Mouse (Mus musculus) retina, embryonic 14.5 days (tissue): ENCODE data around the gene Med23.
A peak's percentile ranks its signal among the peaks of the same experiment; 100 is the strongest.

Source experiments
- DNase-seq: peaks from one replicate; pipeline ENCODE4 v3.0.0-alpha.2; 2015; ENCODE audit warnings: low spot score

Med23 gene

DNA sequence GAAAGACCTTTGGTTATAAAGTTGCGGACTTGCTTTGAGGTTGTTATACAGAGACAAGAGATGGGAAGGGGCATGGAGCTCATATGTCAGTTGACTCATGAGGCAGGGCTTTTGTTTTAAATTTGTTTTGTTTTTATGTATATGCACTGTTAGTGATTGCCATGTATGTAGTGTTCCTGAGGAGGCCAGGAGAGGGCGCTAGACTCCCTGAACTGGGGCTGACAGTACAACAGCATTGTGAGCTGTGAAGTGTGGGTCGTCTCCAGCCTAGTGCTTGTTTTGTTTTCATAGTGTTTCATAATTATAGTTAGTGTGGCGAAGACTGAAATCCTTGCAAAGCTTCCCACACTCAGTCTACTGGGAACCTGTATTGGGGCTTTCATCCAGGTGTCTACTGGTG, 3.8 kb downstream of the Med23 start:
- DNase-seq: peak; percentile 29

DNA sequence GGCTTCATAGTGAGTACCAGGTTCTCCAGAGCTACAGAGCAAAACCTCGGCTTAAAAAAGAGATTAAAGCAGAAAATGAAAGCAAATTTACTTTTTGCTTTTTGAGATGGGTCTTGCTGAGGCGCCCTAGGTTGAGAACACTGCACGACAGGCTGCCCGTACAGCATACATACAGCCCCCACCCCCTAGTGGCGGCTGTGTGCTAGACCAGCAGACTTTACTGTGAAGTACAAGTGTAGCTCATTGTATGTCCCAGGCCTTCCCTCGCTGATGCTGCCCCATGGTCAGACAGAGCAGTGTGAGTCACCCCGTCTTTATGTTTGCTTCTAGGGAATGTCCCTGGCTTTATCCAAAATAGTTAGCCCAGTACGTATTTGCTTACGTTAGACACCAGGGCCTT, 16.2 kb downstream of the Med23 start:
- DNase-seq: peak; percentile 54

DNA sequence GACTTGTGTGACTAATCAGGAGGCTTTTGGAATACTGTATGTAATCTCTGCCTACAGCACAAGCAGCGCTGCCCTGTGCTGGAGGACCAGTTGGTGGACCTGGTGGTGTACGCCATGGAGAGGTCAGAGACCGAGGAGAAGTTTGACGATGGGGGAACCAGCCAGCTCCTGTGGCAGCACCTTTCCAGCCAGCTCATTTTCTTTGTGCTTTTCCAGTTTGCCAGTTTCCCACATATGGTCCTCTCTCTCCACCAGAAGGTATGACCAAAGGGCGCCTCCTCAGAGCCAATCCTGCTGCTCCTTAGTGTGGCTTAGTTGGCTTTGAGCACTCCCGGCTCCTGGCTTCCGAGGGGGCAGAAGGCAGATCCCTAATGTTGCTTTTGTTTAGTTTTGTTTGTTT, 18.6 kb downstream of the Med23 start:
- DNase-seq: no peak

DNA sequence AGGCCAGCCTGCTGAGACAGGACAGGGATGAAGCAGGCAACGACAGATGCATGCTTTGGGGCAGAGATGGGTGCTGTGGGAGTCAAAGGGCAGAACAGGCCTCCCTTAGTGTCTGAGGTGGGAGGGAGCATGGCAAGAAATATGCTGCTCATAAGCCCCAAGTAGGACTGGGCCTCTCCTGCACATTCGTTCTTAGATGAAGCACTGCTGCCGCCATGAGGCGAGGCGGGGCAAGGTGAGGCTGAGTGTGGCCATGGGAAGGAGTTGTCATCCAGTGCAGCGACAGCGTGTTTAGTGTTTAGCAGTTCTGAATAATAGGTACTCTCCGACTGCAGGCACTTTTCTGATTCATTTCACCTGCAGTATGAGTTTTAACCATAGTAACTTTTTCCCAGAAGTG, 26.1 kb downstream of the Med23 start:
- peak; percentile 17 for DNase-seq

DNA sequence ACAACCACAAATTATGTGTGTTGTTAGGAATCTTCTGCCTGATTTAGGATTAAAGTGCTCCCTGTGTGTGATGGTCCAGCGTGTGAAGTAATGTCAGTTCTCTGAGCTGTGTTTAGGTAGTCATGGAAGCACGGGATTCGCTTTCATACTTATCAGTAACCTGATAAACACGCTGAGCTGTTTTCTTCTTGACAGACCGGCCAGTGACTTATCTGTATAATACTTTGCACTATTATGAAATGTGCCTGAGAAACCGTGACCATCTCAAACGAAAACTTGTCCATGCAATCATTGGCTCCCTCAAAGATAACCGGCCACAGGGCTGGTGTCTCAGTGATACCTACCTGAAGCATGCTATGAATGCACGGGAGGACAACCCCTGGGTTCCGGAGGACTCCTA, 35.8 kb downstream of the Med23 start:
- no peak for DNase-seq

DNA sequence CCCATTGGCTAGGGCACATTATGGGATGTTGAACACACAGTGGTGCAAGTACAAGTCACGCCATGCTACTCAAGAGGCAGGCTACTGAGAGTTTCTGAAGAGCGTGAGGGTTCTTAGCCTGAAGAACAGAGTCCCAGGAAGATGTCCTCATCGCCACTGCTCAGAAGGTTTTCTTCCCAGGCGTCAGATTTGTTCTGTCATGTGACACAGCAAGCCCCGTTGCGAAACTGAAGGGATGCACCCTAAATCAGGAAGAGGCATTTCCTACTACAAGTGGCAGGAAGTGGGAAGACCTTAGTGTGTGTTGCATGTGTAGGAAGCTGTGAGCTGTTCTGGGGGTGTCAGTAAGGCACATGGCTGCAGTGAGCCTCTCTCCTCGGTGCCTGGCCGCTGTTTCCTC, 41.4 kb downstream of the Med23 start:
- no peak for DNase-seq

DNA sequence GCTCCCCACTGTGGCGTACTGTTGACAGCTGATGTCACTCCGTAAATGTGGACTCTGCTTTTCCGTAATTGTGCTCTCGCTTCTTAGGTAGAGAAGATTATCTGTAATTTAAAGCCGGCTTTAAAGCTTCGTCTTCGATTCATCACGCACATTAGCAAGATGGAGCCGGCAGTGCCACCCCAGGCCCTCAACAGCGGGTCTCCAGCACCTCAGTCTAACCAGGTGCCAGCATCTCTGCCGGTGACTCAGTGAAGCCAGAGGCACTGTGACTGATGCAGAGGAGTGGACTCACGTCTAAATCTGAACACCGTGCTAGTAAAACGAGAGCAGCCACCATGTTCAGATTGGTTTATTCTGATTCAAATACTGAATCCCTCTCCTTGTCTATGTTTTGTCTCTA, 42.8 kb downstream of the Med23 start:
- no peak for DNase-seq

DNA sequence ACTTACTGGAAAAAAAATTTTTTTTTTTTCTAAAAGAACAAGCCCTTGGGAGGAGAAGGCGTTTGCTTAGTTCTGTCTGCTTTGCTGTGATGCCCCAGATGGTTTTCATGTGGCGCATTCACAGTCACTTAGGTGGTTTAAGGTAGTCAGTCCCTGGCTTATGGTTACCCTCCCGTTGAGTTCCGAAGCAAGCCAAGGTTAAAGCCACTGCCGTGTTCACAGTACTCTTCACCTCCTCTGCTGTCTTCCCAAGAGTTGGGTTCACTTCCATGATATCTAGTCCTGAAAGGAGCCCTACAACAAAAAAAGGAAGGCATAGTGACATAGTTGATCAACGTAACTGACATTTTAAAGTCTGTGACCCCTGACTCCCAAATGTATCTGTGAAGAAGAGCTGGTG, 45.7 kb downstream of the Med23 start:
- DNase-seq: no peak

DNA sequence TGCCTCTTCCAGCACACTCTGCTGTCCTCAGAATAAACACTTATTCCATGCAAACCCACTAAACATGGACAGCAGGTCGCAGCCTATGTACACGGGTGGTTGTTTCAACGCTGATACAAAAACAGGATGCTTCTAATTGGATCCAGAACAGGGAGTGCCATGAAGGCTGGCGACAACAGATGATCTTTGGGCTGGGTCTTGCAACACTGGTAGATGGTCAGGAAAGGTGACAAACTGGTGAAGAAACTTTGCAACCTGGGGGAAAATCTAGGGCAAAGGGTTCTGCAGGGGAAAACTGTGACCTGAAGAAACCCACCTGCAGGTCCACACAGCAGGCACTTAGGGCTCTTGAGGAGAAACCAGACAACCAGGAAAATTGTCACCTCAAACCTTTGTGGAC, 53.2 kb downstream of the Med23 start:
- no peak for DNase-seq

DNA sequence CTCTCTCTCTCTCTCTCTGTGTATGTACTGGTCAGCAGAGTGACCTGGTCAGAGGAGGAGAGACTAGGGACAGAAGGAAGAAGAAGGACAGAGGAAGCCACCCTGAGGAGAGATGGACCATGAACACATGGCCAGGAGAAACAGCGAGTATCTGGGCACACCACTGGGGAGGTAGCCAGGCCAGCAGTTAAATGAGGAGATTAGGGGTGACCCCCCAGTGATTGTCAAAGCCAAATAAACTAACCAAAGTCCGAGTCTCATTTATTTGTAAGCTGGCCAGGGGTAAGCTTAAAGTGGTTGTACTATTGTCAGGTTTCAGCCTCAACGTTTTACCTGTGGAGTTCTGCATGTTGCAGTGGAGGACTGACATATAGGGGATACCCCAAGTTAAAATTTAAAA, 54.5 kb downstream of the Med23 start:
- DNase-seq: no peak

DNA sequence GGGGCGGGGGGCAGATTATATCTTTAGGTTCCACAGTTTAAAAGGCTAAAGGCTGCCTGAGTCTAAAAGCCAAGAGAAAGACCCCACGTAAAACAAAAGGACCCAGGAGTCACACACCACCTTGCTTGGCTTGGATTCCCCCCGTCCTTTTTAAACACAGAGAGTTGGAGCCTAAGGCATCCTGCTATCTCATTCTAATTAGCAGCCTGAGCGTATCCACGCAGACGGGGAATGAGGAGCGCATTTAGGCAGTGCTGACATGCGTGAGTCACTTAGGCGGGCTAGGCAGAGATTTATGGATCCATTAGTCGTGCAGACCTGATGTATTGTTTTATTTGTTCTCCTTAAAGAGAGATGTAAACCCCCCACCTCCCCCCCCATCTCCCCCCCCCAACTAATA, 56.6 kb downstream of the Med23 start:
- DNase-seq: no peak

DNA sequence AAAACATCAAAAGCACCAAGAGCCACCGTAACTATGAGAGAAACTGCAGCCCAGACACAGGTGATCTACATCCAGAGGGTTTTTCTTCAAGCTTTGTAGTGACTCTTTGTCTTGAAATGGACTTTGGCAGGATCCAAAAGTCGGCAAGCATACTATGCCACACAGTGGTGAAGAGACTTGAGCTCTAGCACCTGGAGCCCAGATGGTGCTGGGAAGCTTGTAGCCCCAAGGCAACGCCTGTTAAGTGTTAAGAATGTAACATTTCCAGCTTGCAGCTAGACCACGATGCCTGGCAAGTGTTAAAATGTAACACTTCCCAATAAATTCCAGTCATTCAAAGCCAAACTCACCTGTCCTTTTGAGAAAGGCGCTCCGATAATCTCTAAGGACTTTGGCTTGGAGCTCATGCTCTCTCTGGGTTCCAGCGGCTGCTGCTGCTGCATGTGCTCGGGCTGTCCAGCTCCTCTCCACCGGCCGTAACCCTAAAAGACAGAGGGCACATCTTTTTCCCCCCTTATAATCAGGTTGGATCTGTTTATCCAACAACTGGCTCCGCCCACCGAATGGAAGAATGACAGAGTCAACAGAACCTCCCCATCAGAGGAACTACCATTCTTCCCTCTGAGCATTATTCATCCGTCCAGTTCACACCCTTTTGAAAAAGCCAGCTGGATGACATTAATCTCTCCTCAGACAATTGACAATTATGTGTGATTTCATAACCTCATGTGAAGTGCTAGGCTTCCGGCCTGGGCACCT, 57.4 kb downstream of the Med23 start, which contains the start of gene Arg1:
Gene Arg1 (minus strand): TSS at position 523 of the 759 bp plus-strand sequence.
- peak; percentile 53 for DNase-seq

DNA sequence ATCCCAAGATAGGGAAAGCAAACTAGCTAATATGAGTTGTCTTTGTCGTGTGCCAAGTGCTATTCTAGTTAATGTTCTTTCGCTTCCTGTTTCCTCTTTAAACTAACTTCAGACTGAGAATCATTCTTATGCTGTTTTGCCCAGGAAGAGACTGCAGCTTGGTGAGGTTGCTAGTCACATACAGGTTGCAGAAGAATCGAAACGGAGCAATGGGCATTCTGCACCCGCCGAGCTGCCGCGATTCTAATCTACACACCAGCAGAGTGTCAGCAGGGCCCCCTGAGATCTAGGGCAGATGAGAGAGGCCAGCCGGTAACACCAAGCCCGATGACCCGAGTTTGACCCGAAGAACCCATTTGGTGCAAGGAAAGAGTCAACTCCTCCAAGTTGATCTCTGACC, 58.3 kb downstream of the Med23 start:
- DNase-seq: peak; percentile 64

DNA sequence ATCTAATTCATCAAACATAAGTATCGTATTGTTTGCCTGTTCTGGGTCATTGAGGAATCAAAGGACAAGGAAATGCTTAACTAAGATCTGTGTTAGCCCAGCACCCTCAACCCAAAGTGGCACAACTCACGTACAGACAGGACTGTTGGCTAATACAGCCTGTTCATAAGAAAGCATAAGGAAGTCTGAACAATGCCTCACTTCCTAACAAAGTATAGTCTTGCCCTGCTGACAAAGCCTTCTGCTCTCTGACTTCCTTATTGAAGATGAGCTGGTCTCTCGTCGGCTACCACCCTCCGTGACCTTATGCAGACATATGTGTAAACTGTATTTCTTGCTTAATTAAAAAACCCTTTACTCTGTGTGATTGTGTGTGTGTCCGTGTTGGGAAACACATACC, 60.4 kb downstream of the Med23 start:
- no peak for DNase-seq

DNA sequence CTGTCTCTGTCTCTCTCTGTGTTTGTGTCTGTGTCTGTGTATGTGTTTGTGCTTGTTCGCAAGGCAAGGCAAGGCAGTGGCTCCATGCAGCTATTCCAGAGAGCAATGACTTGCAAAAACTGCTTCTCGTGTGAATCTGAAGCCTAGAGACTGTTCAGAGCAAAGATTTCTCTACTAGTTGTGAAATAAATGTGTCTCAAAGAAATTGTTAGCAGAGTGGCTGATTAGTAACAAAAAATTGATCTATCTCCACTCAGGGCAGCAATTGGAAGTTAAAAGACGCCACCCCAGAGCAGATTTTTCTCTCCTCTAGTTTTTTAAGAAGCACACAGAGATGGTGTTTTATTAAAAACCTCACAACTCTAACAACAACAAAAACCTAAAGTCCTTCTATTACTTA, 78.1 kb downstream of the Med23 start:
- no peak for DNase-seq

DNA sequence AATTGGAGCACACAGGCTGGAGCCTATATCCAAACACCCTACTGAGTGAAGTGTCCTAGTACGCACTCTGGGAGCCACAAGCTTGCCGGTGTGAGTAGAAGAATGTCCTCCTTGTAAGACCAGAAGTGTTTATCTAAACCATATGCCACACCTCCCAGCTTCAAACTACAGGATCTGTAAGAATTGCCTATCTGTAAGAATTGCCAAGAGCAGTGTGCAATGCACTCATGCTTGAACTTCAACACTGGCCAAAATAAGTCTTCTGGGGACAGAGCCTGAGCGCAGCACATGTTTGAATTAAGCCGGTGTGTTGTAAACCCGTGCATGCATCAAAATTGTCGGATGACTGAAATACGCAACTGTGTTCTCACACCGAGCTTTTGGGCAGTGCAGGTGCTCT, 78.5 kb downstream of the Med23 start:
- no peak for DNase-seq

DNA sequence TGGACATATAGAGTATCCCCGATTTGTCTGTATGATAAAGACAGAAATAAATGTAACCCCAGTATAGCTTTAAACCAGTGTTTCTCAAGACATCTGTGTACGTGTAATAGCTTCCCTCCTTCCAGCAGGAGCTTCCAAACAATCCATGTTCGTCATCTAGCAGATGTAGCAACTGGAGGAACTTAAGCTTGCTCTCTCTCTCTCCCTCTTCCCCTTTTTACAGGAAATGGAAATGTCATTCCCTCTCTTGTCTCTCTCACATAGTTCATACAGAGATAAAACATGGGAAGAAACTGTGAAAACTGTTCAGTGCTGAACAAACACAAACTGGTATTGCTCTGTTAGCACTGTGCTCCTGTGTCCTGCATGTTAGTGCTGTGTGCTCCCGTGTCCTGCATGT, 80.4 kb downstream of the Med23 start:
- no peak for DNase-seq

DNA sequence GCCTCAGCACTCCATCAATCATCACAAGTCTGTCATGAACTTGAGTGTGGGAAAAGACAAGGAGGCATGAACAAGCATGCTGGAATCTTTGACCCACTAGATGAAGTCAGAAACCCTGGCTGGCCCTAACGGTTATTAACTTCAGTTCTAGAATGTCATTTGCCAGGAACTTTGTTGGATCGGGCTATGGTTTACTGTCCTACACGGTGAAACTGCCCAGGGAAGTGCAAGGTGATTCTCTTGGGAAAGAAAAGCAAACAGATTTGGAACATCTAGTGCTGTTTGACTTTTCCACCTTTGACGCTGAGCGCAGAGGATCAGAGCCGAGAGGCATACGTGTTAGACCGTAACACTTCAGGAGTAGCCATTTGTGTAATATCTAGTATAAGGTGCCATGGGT, 81.8 kb downstream of the Med23 start:
- DNase-seq: no peak

DNA sequence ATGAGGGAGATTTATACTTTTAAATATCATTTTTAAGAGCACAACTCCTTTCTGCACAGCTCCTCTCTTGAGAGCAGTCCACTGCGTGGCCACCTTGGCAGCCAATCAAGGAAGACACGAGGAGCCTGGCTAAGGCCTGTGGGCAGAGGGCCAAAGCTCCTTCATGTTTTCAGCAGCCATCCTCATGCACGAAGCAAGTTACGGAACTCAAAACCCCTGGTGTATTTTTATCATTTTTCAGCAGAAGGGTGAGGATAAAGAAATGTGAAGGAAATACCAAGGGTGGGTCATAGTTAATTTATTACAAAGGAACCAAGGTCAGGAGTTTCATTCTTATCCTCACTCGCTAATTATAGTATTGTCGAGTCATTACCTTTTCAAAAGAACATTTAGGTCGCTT, 82.8 kb downstream of the Med23 start:
- DNase-seq: no peak

DNA sequence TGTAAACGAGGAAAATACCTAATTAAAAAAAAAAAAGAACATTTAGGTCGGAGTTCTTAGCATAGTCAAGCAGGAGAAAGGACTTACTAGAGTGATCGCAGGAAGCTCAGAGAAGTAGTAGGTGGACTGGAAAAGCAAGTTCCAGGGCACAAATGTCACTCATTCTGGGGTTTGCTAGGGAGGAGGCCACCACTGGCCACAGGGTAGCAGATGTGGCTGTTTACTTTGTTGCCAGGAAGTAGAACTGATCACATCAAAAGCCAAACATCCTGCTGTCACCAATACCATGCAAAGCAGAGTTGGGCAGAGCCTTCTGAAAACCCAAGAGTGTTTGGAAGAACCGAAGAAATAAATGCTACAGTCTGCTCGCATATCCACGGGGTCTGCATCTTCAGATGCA, 84.1 kb downstream of the Med23 start:
- DNase-seq: no peak

DNA sequence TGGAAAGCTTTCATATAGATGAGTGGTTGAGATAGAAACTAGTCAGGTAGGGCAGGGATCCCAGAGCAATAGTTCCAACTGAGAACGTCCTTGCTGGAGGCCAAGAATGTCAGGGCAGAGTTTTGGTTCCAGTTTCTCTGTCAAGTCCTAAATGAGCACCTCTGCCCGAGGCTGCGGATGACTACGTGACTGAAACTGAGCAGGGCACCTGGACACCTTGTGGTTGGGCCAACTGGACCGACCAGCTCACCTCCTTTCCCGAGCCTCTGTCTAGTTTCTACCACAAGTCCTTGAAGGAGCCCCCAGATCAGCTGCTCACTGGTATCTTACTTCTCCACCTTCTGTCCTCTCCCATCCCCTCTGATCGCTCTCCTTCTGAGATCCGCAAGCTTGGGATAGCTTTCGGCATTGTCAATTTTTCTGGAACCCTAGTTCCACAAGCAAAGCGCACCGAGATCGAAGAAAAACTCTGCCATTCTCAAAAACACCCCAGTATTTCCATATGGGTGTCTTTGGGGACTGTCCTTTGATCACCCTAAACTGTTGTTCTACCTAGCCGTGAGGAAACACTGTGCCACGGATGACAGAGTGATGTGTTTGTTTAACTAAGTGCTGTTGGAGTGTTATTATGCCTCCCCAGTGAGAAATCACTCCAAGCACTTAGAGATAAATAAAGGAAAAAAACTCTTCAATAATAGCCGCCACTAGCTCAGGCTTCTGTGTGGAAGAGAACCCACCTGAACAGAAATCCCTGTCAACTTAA, 88.7 kb downstream of the Med23 start:
- DNase-seq: no peak

DNA sequence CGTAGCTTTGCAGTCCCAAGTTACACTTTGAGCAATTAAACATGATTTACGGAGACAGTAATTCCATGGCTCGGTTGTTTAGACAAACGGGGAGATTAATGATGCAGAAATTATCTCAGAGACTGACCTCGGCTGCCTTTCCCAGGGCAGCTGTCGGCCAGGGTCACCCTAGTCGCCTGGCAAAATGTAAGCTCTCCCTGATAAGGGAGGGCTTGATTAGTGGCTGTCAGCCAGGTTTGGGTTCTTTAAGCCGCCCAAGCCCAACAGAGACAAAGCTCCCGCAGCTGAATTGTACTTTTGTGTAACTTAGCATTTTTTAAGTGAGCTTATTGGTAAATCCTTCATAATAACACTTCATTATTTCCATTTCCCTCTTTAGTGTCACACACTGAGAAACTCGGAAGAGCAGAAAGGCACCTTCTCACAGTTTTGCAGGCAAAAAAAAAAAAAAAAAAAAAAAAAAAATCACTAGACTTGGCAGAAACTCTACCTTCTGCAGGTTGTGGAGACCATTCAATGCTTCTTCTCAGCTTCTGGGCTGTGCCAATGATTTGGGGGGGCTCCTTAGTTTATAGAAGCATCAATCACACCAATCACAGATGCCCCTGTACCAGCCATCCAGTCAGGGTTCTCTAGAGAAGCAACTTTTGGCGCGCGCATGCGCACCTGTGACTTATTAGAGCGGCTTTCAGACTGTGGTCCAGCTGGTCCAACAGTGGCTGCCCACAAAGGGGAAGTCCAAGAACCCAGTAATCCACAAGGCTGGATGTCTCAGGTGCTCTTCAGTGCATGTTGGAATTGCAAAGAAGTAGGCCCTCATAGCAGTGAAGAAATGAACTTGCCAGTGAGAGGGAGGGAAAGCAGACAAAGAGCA, 89.5 kb downstream of the Med23 start:
- peak; percentile 65 for DNase-seq

DNA sequence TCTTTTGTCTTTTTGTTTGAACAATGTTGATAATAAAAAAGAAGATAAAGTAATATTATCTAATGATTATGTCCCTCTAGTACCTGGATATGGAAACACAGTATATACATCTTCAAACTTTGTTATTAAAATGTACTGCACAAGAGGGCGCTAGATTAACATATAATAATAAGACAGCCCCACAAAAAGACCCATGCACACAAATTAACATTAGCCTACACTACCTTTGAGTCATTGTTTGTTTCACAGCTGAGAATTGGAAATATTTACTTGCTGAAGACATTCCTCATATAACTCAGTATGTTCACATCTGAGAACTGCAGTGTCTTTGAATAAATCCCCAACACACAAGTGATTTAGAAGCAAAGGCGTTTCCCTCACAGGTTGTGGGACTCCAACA, 91.3 kb downstream of the Med23 start:
- DNase-seq: peak; percentile 80
